Mouse (Mus musculus): ENCODE measurements around the gene Phldb1. TPM values are rescaled to one million over a fixed set of nuclear protein-coding genes. Genes with fewer than 3 reads are reported as not detected.
A peak's percentile ranks its signal among the peaks of the same experiment; 100 is the strongest.
"Not testable (repeated sequence)": the region's sequence is repeated elsewhere in the genome, so short reads cannot be mapped to it uniquely, and the experiment has no call there.

Phldb1 gene
- total RNA-seq (2021), result 100 to 1,000 TPM; 104 to 123 TPM
- long read RNA-seq, experiment 1, full-length matches to known transcripts, result 1 of 64 reads
- long read RNA-seq, experiment 1, partial matches to known transcripts, result 28 of 64 reads
- long read RNA-seq, experiment 1, other reads (novel, unspliced or antisense), result 35 of 64 reads
- long read RNA-seq, experiment 2, full-length matches to known transcripts, result 6 of 105 reads
- long read RNA-seq, experiment 2, partial matches to known transcripts, result 39 of 105 reads
- long read RNA-seq, experiment 2, other reads (novel, unspliced or antisense), result 60 of 105 reads

GRCm38 (mm10) chr9:44734524-44735494 is at the start of gene Phldb1:
Gene Phldb1, minus strand, starts transcription at chr9:44735198.
- DNase-seq (ENCODE audit: low spot score in 2 of 2), result peak; percentile 66 to 86

DNA sequence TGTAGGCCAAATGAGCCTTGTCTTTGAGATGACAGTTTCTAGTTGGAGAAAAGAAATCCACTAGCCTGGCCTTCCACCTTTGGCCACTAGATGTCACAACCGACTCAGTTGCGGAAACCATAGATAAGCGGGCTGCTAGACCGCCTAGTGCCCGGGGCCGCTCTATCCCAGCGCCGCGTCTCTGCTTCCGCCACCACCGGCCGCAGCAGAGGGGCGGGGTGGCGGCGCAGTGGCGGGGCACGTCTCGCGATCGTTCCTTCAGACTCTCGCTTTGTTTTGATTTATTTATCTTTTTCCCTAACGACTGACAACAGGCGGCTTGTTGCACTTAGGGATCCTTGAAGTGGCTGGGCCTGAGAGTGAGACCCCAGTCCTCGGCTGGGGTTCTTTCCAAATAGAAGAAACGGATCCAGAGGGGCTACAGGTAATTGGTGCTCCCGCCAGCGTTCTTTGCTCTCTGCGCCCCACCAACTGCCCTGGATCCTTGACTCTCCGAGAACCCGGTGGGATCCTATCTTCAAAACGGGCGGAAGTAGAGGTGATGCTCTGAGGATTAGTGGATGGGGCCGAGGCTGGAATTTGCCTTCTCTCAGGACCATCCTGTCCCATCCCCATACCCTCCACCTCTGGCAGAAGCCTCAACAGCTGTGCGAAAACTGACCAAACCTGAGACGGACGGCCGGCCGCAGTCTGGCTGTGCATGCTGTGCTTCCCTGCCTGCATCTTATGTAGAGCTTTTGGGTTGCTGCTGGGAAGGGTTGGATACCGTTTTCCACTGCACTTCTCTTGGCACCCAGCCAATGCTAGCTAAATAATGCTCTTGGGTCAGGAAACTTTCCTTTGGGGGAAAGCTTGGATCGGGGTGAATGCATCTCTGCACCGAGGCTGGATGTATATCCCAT is 38.0 kb upstream of the Phldb1 start:
- DNase-seq (ENCODE audit: low spot score in 2 of 2), result peak; percentile 85 to 92

DNA sequence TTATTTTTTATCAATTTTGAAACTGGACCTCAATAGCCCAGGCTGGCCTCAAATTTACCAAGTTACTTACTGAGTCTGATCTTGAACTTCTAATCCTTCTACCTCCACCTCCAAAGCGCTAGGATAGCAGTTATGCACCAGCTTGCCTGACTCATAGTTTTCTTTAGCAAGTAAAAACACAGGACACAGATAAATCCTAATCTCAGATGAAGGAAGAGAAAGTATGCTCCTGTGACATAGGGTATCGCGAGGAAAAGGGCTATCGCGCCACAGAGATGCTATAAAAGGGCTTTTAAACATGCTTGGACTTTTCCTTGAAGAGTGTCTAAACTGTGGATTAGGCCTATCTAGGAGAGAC is 37.4 kb upstream of the Phldb1 start:
- no peak for DNase-seq (ENCODE audit: low spot score in 2 of 2)

GRCm38 (mm10) chr9:44771376-44771775 is 36.4 kb upstream of the Phldb1 start:
- no peak for DNase-seq (ENCODE audit: low spot score in 2 of 2)

DNA sequence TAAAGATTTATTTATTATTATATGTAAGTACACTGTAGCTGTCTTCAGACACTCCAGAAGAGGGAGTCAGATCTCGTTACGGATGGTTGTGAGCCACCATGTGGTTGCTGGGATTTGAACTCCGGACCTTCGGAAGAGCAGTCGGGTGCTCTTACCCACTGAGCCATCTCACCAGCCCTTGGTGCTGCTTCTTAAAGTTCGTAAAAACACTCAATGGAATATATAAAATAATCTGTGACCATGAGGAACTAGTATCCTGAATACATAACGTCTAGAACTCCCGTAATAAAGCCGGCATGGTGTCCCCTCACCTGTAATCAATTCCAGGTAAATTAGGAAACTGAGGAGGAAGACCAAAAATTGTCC is 33.0 kb upstream of the Phldb1 start:
- DNase-seq (ENCODE audit: low spot score in 2 of 2), result not testable (repeated sequence)

GRCm38 (mm10) chr9:44767101-44768028 is 32.4 kb upstream of the Phldb1 start, which contains the start of the genes Arcn1 and Ift46:
Gene Arcn1, minus strand, starts transcription at chr9:44767845.
Gene Ift46, plus strand, starts transcription at chr9:44767908.
- peak; percentile 74 to 84 for DNase-seq (ENCODE audit: low spot score in 2 of 2)

DNA sequence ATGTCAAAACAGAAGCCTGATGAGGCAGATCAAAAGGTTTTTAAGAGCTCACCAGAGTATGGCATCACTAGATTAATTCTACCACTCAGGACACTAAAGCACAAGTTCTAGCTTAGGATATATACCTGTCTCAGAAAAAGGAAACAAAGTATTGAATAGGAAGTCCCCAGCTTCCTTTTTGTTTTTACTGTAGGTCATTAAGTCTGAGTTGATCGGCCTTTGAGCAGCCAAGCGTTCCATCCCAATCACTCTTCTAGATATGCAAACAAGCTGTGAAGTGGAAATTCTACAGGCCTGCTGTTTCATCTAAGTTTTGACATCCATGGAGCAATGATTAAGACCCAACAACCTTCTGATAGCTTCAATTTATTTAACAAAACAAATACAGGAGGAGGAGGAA is 25.9 kb upstream of the Phldb1 start:
- DNase-seq (ENCODE audit: low spot score in 2 of 2), result no peak

DNA sequence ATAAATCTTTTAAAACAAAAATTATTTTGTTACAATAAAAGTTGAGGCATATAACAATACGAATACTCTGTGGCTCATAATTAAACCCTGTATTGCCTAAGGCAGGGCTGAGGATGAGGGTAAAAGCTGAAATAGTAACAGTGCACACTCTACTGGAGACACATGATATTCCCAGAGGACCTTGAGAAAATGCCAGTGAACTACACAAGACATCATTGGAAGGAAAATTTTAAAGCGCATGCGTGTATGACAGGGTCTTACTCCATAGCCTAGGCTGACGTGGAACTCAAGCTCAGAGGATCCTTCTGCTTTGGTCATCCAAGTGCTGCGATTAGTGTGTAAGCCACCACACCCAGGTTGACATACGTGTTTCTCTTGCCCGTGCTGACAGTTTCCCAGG is 13.5 kb upstream of the Phldb1 start:
- DNase-seq (ENCODE audit: low spot score in 2 of 2), result no peak

- DNase-seq (ENCODE audit: low spot score in 2 of 2), result no peak
These were observed 12.3 kb upstream of the Phldb1 start for GRCm38 (mm10) chr9:44747341-44747740.

DNA sequence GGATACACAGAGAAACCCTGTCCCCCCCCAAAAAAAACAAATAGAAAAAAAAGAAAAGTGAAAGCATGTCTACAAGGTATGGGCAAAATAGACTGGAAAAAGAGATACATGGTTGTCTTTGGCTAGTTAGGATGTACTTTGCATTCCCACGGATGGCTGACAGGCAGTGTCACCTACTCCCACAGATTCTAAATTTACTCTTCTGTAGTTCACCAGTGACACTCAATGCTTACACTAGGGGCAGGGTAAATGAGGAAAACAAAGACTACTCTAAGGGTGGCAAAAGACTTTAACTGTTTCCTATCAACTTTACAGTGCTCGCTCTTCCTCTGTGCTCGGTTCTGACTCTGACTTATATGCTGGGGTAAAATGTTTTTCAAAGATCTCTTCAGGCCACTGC is 11.7 kb upstream of the Phldb1 start:
- no peak for DNase-seq (ENCODE audit: low spot score in 2 of 2)

GRCm38 (mm10) chr9:44745371-44745770 is 10.4 kb upstream of the Phldb1 start:
- DNase-seq (ENCODE audit: low spot score in 2 of 2), result no peak

GRCm38 (mm10) chr9:44740663-44741192 is 5.7 kb upstream of the Phldb1 start:
- DNase-seq (ENCODE audit: low spot score in 2 of 2), result no peak

DNA sequence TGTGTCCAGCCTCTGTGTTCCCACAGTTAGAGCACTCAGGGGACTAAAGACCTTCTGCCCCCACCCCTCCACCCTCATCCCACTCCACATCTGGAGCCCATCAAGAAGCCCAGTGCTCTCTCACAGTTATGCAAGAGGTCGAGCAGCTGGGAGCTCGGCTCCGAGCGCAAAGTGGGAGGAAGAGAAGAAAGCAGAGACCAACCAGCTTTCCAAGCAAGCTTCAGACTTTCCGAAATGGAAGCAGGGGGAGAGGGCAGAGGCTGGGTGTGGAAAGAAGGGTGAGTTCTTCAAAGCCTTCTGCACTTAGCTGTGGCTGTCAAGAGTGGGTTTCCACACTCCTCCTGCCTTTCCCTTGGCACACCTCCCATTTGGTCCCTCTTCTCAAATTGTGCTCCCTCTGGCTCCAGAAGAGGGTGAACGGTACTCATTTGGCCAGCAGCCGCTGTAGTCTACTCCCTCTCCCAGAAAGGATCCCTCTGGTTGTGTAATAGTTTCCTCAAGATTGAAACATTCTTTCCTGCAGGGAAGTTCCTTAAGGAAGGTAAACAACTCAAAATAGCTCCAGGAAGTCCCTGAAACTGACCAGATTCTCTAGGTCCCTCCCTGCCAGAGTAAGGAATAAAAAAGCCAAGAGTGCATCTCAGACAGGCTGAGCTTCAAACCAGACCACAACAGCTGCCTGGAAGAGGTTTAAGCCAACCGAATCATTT is 2.4 kb upstream of the Phldb1 start:
- DNase-seq (ENCODE audit: low spot score in 2 of 2), result peak in 1 of 2 experiments; percentile 66

- DNase-seq (ENCODE audit: low spot score in 2 of 2), result no peak
These were observed 1.3 kb upstream of the Phldb1 start for GRCm38 (mm10) chr9:44736301-44736700.

DNA sequence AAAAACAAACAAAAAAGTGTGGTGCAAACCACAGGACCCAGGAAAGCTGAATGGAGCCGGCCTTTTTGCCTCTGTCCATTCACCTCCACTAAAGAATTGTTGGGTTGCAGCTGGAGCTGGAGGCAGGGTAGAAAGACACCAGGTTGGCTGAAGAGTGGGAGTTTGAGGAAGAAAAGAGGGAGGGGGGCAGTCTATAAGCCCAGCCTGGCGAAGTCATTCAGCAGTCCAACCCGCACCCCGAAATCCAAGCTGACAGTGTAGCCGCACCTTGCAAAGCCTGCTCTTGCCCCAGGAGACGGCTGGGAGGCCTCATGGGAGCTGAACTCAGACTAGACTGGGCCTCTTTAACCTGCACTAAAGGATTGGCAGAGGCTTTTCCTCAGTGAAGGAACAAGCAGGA is 888 bp upstream of the Phldb1 start:
- DNase-seq (ENCODE audit: low spot score in 2 of 2), result no peak

- DNase-seq (ENCODE audit: low spot score in 2 of 2), result peak; percentile 71 to 78
These were observed 1.1 kb downstream of the Phldb1 start for GRCm38 (mm10) chr9:44733671-44734523.

GRCm38 (mm10) chr9:44732921-44733530 is 2.0 kb downstream of the Phldb1 start:
- DNase-seq (ENCODE audit: low spot score in 2 of 2), result peak in 1 of 2 experiments; percentile 12

- DNase-seq (ENCODE audit: low spot score in 2 of 2), result no peak
These were observed 2.9 kb downstream of the Phldb1 start for GRCm38 (mm10) chr9:44732130-44732549.

All from gastrocnemius, postnatal 4 days (tissue).